Mouse (Mus musculus) hindbrain, embryonic 11.5 days (tissue): ENCODE measurements around the gene Atf6b. TPM values are rescaled to one million over a fixed set of nuclear protein-coding genes. Genes with fewer than 3 reads are reported as not detected.

Experiments
- polyA plus RNA-seq: library from polyadenylated mRNA; unstranded; fragments of >200 nt; fragmentation: Nextera tagmentation; extraction: Ambion mirVana; gene quantifications from 2 replicates; pipeline ENCODE4 v1.2.1, GENCODE M21; 2014

The Atf6b gene
- polyA plus RNA-seq, 1 experiment from 2014 or later: 61.9 TPM

Other genes with a start within 250 kb of the Atf6b start
- 2.7 and 4.1 TPM in 2 replicates for gene BC051142, start 248.3 kb upstream of the Atf6b start, polyA plus RNA-seq
- gene Btnl4, start 169.8 kb upstream of the Atf6b start, polyA plus RNA-seq: not detected in 2 replicates
- gene Btnl6, start 129.8 kb upstream of the Atf6b start, polyA plus RNA-seq: not detected in 2 replicates
- 9.6 and 11.6 TPM in 2 replicates for gene Notch4, start 82.9 kb upstream of the Atf6b start, polyA plus RNA-seq
- gene Gpsm3, start 57.3 kb upstream of the Atf6b start, polyA plus RNA-seq: 3.2 and 5.9 TPM in 2 replicates
- 16.6 and 17.3 TPM in 2 replicates for gene Pbx2, start 55.9 kb upstream of the Atf6b start, polyA plus RNA-seq
- gene Ager, start 49.3 kb upstream of the Atf6b start, polyA plus RNA-seq: 1.7 and 2.2 TPM in 2 replicates
- 175 and 182 TPM in 2 replicates for gene Rnf5, start 43.5 kb upstream of the Atf6b start, polyA plus RNA-seq
- gene Agpat1, start 42.9 kb upstream of the Atf6b start, polyA plus RNA-seq: 73.8 and 81.2 TPM in 2 replicates
- 4.4 and 4.7 TPM in 2 replicates for gene Egfl8, start 31.2 kb upstream of the Atf6b start, polyA plus RNA-seq
- gene Ppt2, start 18.6 kb upstream of the Atf6b start, polyA plus RNA-seq: 23.6 and 26.0 TPM in 2 replicates
- 1.0 and 2.0 TPM in 2 replicates for gene Prrt1, start 17.6 kb upstream of the Atf6b start, polyA plus RNA-seq
- 16.4 and 17.2 TPM in 2 replicates for gene Fkbpl, start 2.4 kb upstream of the Atf6b start, polyA plus RNA-seq
- gene Tnxb, start 23.4 kb downstream of the Atf6b start, polyA plus RNA-seq: 0.01 and 0.09 TPM in 2 replicates
- not detected in 2 replicates for gene C4b, start 96.7 kb downstream of the Atf6b start, polyA plus RNA-seq
- not detected in 2 replicates for gene Cyp21a1, start 157.4 kb downstream of the Atf6b start, polyA plus RNA-seq
- gene Stk19, start 189.8 kb downstream of the Atf6b start, polyA plus RNA-seq: 21.7 and 22.7 TPM in 2 replicates
- 58.6 and 64.9 TPM in 2 replicates for gene Dxo, start 189.9 kb downstream of the Atf6b start, polyA plus RNA-seq
- 26.9 and 29.9 TPM in 2 replicates for gene Skiv2l, start 203.1 kb downstream of the Atf6b start, polyA plus RNA-seq
- 117 and 138 TPM in 2 replicates for gene Nelfe, start 203.2 kb downstream of the Atf6b start, polyA plus RNA-seq
- gene Cfb, start 215.4 kb downstream of the Atf6b start, polyA plus RNA-seq: 1.0 and 2.1 TPM in 2 replicates
- gene Zbtb12, start 232.3 kb downstream of the Atf6b start, polyA plus RNA-seq: 2.9 and 3.2 TPM in 2 replicates
- not detected in 2 replicates for gene Gm20547, start 234.9 kb downstream of the Atf6b start, polyA plus RNA-seq